Mouse (Mus musculus) hematopoietic stem cell, adult 5-6 weeks (primary cell): ENCODE measurements around the gene Clec1b. TPM values are rescaled to one million over a fixed set of nuclear protein-coding genes. Genes with fewer than 3 reads are reported as not detected.

ENCODE experiments used
- total RNA-seq: library from RNA; stranded (forward); fragments of 172-1452, 232-1000 nt; gene quantifications from 2 replicates; pipeline ENCODE4 v1.2.3, GENCODE M21; 2017

The Clec1b gene
- total RNA-seq, 1 experiment from 2014 or later = 6.3 TPM

Other genes with a start within 250 kb of the Clec1b start
- gene Clec2d, start 216.7 kb upstream of the Clec1b start, total RNA-seq = 219 and 223 TPM in 2 replicates
- gene Cd69, start 121.9 kb upstream of the Clec1b start, total RNA-seq = 340 and 460 TPM in 2 replicates
- not detected in 2 replicates for gene 4922502D21Rik, start 65.5 kb upstream of the Clec1b start, total RNA-seq
- gene Clec12a, start 54.6 kb upstream of the Clec1b start, total RNA-seq = 85.2 and 94.1 TPM in 2 replicates
- 0.25 TPM in 1 of 2 replicates, not detected in the other for gene Clec12b, start 11.4 kb upstream of the Clec1b start, total RNA-seq
- gene Clec9a, start 11.6 kb downstream of the Clec1b start, total RNA-seq = 0.50 and 1.0 TPM in 2 replicates
- 9.8 and 12.4 TPM in 2 replicates for gene Clec1a, start 54.7 kb downstream of the Clec1b start, total RNA-seq
- 0.55 and 6.5 TPM in 2 replicates for gene Olr1, start 109.9 kb downstream of the Clec1b start, total RNA-seq
- not detected in 2 replicates for gene Tmem52b, start 115.3 kb downstream of the Clec1b start, total RNA-seq
- 147 and 152 TPM in 2 replicates for gene Gabarapl1, start 135.9 kb downstream of the Clec1b start, total RNA-seq
- gene Klre1, start 180.6 kb downstream of the Clec1b start, total RNA-seq = 0.31 TPM in 1 of 2 replicates, not detected in the other
- gene Klrd1, start 194.5 kb downstream of the Clec1b start, total RNA-seq = 2.4 and 9.5 TPM in 2 replicates
- 5.2 and 7.7 TPM in 2 replicates for gene Klrk1, start 226.6 kb downstream of the Clec1b start, total RNA-seq
- gene Klrc3, start 246.0 kb downstream of the Clec1b start, total RNA-seq = not detected in 2 replicates